Comparison of ENCODE assay signal across 19 mouse cellular contexts in the genomic region with DNA sequence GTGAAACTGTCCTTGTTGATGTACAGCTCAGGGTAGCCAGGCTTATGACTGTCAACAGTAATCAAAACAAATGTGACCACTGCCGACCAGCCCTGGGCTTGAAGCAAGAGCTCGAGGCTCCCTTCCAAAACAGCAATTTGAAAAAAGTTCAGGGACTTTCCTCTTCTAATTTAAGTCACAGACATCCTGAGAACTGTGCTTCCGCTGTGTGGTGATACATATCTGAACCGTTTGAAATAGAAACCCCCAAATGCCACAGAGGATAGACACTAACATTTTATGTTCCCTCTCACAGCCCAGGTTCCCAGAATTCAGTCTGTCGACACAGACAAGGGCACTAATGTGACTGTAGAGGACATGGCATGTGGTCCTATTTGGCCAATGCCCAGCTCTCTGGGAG. TPM values are rescaled to one million over a fixed set of nuclear protein-coding genes. Genes with fewer than 3 reads are reported as not detected.
A peak's percentile ranks its signal among the peaks of the same experiment; 100 is the strongest.
DNase-seq lines count a peak whose midpoint lies in the region; ATAC-seq and TF ChIP-seq lines count a peak whose summit lies in the region.
"Had no signal": no experiment of that assay in that cellular context is flagged by ENCODE, and none has a peak within 500 bp of the region (broad histone marks: within the 10 kb centered on the region; RNA-seq: fewer than 3 reads in every experiment).

No protein-coding gene starts in this region.

- TF ChIP-seq POLR2A in lung, adult 2 months (IDR thresholded peaks at IDR 0.05; ENCODE audit: borderline replicate concordance, extremely low read depth, low read depth, low read length) = no peak

- H3K4me1 ChIP-seq in lung, adult 2 months (ENCODE audit: control insufficient read depth, insufficient read depth, low read length) = no peaks in the 10 kb centered on the region
- H3K4me1 ChIP-seq: hindbrain, embryonic 12.5 days; lung, embryonic 15.5 days had no signal

- TF ChIP-seq CTCF in lung, adult 2 months (IDR thresholded peaks at IDR 0.05; ENCODE audit: insufficient read depth, low read length) = no peak

- ATAC-seq in inflammation-experienced regulatory T-cells, adult 6 months = peak; percentile 90
- ATAC-seq: forebrain, embryonic 14.5 days had no signal

- H3K4me3 ChIP-seq in lung, adult 2 months (replicated peaks; ENCODE audit: extremely low read depth, low read depth, low read length) = no peak overlapping the region
- H3K4me3 ChIP-seq: heart, embryonic 15.5 days; hindbrain, embryonic 12.5 days; left cerebral cortex, adult 2 months; lung, embryonic 15.5 days; midbrain, embryonic 10.5 days had no signal

- peak; percentile 36 for DNase-seq in gastrocnemius, adult 18-20 months (ENCODE audit: low spot score)
- no peak for DNase-seq in gastrocnemius, postnatal 25 days
- peak; percentile 25 to 35 for DNase-seq in CD8-positive naive resting alpha-beta T cell, adult 2 months (ENCODE audit: low read depth in 2 of 2, low spot score in 2 of 2)
- peak; percentile 26 for DNase-seq in thymus, postnatal 0 days (ENCODE audit: low spot score)
- DNase-seq in adrenal gland, postnatal 25 days = no peak
- DNase-seq in lung, adult 2 months = no peak
- no peak for DNase-seq in heart, adult 8-10 months (ENCODE audit: low spot score)
- DNase-seq: cerebellum, adult 8-10 months; embryo, embryonic 11 days; gastrocnemius, postnatal 10 days; kidney, adult 18-20 months; right cerebral cortex, postnatal 4 days had no signal

- 40% methylated on average over 5 of the region's 5 CpGs for WGBS in lung, adult 2 months

RNA-seq across cellular contexts. Expression of gene Dpt, which starts 18.9 kb away (rescaled TPM):
- 10 to 100 TPM; 47.4 to 53.0 TPM for total RNA-seq in gastrocnemius, adult 18-20 months (2021)
- 100 to 1,000 TPM in 1 of 2 experiments, 10 to 100 TPM in 1; 51.1 to 109 TPM for total RNA-seq in gastrocnemius, postnatal 25 days (2021)
- under 1 TPM in 2 of 3 experiments, not detected in 1; 0.19 to 0.45 TPM for polyA plus RNA-seq in inflammation-experienced regulatory T-cells, adult 6 months (2017; shearing (Covaris generic))
- 8.2 and 8.3 TPM in 2 replicates for polyA plus RNA-seq in thymus, postnatal 0 days (2015; fragmentation: Nextera tagmentation; extraction: Ambion mirVana)
- total RNA-seq in adrenal gland, postnatal 25 days (2021) = 9.2 and 13.2 TPM in 2 replicates
- polyA plus RNA-seq in lung, adult 2 months (2012; rRNA removed) = 69.2 and 71.1 TPM in 2 replicates
- total RNA-seq in heart, adult 8-10 months (2022) = 10 to 100 TPM; 77.8 to 93.7 (median 88.2) TPM
- polyA plus RNA-seq: forebrain, embryonic 14.5 days; midbrain, embryonic 10.5 days had no signal

Comparison
In these comparisons a context has a peak if more than half of its experiments do, and no peak if none do; other contexts are left out.
1. DNase-seq: peak in gastrocnemius, adult 18-20 months (single experiment), CD8-positive naive resting alpha-beta T cell, adult 2 months (2 of 2) and thymus, postnatal 0 days (single experiment); none in gastrocnemius, postnatal 25 days (single experiment), adrenal gland, postnatal 25 days (single experiment), lung, adult 2 months (single experiment) and heart, adult 8-10 months (single experiment).